Mouse (Mus musculus) heart, postnatal 10 days (tissue): ENCODE measurements around the gene Pde3a. TPM values are rescaled to one million over a fixed set of nuclear protein-coding genes. Genes with fewer than 3 reads are reported as not detected.

ENCODE experiments used
- DNase-seq, 2 experiments: peaks; one replicate each; pipeline ENCODE4 v3.0.0; 2021
- intact Hi-C: fragments of 180-260 bp; cut with DNase I; formaldehyde crosslinking; loops from one replicate; pipeline ENCODE4 v1.15.1; 2025
- total RNA-seq, 2 experiments: library from RNA; stranded (reverse); gene quantifications; 2 replicates each; pipeline ENCODE4 v1.2.3; 2021

Gene Pde3a
- total RNA-seq, 2 experiments from 2014 or later, result 69.9 to 71.6 TPM

DNA sequence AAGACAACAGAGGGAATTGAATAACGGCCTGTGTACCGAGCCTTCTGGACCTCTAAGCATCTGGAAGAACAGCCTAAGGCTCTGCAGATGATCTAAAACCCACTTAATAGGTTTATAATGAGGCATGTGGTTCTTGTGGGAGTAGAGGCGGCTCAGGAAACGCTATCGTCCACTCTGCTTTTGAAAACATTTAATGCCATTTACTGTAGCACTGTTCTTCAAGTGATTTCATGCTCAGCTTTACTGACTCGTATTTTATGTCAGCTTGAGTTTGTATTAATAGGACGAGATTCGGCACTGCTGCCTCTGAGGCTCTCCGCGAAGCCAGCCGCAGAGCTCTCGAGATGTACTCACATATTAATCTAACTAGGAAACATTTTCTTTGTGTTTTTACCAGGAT lies 131.9 kb downstream of the Pde3a start:
- intact Hi-C loops, result no loop called here
- DNase-seq, result no peak

DNA sequence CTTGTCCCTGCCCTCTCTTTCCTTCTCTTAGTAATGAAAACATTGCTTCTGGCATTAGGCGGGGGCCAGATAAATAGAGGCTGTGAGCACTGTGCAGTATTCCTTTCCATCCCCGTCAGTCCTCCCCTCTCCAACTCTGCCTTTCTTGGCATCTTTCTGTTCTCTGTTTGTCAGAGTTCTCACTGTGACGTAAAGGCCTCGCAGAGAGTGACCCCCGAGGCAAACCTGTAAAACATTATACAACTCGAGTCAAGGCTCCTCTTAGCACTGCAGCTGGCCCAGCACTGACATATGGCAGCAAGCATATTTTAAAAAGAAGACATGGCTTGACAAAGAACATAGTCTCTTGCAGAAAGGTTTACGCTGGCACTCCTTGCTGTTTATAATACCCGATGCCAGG lies 132.4 kb downstream of the Pde3a start:
- DNase-seq, result peak; percentile 38 to 47
- intact Hi-C loops, result no loop called here

DNA sequence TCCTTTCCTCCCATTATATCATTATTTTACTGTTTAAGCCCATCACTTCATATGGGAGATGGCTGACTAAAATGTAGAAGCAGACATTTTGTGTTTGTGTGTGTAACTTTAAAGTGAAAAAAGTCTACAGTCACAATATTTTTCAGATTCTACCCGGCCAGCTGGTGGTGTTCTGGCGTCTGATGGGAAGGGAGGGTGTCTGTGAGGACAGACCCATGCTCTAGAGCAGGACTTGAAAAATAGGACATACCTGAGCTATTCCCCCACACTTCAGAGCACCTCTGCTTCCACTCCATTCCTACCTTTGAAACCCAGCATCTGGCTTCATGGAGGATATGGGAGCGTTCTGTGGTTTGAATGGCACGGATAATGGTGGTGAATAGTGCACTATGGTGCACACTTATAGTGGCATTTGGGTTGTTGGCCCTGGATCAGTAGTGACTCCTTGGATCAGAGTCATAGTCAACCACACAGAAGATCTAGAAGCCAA lies 132.9 kb downstream of the Pde3a start:
- no peak for DNase-seq
- intact Hi-C loops, result no loop called here

DNA sequence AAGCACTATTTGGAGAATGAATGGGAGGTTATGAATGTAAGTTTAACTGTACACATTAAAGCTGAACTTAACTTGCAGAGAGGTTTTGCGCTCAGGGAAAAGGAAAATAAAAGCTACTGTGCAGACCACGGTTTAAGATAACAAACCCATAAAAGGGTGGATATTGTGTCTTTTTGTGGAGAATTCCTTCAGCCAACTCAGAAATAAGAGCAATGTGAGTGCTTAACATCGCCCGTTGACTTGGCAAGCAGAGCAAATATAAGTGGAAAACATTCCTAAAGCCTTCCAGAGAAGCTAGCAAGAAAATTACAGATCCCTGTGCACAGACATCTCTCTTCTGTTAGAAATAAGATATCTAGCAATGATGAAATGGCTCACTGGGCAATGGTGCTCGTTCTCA lies 139.0 kb downstream of the Pde3a start:
- DNase-seq, result no peak
- intact Hi-C loops, result no loop called here

DNA sequence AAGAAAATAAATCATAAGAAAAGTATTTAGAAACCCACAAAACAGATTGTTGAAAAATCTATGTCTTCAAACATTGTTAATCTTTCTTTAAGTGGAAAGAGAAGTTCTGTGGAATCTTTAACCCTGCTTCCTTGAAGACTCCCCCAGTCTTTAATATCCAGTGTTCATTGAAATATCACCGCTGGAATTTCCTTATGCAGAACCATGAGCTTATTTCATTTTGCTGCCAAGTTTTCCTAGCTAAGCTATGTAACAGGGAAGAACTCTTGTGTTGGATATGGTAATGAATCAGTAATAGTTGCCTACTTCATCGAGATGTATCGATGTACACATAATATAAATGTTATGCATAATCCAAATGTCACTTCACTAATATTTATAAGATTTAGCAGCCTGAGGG lies 146.9 kb downstream of the Pde3a start:
- DNase-seq, result no peak
- intact Hi-C loops, result no loop called here

DNA sequence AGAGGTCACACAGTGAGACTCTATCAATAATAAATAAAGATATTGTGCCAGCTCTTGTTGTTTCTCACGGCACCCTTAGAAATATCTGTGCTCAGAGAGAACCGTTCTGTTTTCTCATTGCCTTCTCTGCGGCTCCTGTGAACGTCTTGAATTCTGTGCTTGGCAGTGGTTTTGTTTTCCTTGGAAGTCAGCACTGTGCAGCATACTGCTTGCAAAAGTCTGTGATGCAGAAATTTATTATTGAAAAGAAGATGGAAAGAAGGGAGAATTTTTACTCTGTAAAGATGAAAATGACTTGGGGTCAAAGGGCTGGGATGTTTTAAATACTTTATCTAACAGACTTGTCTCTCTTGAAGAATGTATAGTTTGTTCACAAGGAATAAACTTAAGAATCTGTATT lies 150.3 kb downstream of the Pde3a start:
- intact Hi-C loops, result no loop called here
- peak; percentile 74 for DNase-seq

DNA sequence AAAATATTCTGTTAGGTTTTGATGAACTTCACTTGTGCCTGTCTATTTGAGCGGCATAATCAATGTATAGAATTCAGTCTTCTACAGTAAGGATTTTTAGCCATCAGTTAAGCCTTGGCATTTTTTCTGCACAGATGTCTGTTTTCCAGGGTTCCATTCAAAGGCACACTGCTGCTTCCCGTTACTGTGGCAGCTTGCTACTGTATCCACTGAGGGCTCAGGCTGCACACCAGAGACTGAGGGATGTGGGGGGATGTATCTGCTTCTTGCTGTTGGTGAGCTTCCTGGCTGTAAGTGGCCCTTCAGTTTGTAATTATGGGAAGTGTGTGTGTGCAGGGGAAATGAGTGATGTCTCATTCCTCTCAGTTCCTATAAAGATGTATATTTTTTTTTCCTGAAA lies 154.9 kb downstream of the Pde3a start:
- intact Hi-C loops, result no loop called here
- no peak for DNase-seq

DNA sequence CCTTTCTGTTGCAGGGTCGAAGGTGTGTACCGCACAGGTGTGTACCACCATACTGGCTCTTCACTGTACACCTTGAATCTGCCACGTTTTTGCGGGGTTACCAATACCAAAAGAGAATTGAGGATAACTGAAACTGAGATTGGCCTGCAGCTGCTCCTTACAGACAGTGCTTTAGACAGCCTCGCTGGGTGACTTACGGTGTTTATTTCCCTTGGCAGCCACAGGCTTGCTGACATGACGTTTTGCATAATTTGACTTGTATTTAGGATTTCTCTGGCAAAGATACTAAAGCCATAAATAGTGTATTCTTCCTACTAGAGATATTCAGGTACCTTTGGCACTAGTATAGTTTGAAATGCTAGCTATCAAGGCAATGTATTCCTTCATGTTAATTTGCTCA lies 155.6 kb downstream of the Pde3a start:
- intact Hi-C loops, result no loop called here
- no peak for DNase-seq

DNA sequence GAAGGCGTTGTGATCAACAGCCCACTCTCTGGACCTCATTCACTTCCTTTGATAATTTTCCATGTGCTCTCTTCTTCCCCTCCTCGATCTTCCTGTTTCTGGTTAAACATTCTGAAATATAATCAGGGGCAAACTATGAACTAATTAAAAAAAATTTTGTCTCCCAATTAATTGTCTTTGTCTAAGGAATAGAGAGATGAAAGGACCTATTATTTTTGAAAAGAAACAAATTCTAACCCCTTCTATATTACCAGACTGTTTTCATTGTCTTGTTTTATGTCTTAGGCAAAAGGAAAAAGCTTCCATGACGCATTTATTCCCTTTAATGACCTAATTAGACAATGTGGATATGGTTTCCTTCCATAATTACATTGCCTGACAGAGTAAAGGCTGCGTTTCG lies 156.4 kb downstream of the Pde3a start:
- intact Hi-C loops, result no loop called here
- no peak for DNase-seq

DNA sequence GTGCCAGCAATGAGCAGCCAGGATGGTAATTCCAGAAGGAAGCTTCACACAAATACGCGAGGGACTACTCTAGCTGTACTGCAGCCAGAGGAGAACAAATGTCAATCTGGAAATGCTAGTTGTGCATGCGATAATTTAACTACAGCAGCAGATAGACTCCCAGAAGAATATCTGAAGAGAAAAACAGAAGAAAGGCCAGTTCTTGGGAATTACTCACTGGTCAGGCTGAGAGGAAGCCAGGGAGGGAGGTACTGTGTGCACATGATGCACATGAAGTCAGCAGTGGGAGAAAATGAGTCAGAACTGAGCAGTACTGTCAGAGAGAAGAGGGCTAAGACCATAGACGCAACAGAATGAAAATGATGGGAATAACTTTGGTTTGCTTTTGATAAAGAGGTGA lies 159.7 kb downstream of the Pde3a start:
- intact Hi-C loops, result no loop called here
- DNase-seq, result peak in 1 of 2 experiments; percentile 44

DNA sequence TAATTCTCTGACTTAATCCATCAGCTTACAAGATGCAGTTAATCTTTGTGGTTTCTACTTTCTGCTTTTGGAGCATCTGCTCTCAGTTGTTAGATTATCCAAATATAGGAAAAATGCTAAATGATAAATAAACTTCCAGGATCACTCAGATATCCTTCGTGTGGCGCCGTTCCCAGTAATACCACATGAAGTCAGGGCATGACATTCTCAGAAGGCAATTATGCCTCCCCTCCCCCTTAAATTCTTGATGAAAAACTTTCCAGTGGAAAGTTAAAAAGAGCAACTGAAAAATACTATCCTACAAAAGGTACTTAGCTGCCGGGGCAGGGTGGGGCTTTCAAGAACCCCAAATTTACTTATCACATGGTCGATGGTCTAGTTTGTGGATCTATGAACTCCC lies 161.8 kb downstream of the Pde3a start:
- intact Hi-C loops, result no loop called here
- DNase-seq, result no peak

DNA sequence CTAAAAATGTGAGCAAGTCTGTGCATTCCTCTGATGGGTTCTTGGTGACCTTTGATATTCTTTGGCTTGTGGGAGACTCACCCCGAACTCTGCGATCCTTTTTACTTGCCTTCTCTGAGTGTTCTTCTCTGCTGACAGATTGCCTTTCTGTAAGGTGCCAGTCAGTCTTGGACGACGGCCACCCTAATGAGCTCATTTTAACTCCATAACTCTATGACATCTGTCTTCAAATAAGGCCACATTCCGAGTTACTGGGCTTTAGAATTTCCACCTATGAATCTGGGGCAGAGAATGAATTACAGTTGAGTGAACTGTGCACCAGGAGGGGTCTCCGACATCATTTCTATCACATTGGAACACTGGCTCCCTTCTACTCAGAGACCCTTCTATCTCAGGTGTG lies 176.0 kb downstream of the Pde3a start:
- peak; percentile 59 to 63 for DNase-seq
- intact Hi-C loops, result loop anchor here (5.0 kb wide), 1 partner anchor 163 kb away; no protein-coding TSS in a partner anchor

DNA sequence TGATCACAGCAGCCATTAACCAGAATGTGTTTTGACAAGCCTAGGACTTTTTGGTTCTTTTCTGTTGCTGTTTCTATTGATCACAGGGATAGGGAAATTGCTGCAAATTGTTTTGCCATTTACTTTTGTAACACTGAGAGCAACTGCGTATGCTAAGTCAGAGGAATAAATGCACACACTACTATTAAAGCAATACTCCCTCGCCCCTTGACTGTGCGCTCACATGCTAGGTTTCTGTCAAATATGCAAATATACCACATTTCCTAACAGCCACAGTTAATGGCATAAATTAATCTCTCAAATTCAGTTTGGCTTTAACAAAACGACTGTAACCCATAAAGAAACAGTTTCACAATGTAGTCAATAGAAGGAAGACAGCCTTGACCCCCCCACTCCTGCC lies 179.5 kb downstream of the Pde3a start:
- intact Hi-C loops, result loop anchor here (5.0 kb wide), 1 partner anchor 166 kb away; no protein-coding TSS in a partner anchor
- no peak for DNase-seq

DNA sequence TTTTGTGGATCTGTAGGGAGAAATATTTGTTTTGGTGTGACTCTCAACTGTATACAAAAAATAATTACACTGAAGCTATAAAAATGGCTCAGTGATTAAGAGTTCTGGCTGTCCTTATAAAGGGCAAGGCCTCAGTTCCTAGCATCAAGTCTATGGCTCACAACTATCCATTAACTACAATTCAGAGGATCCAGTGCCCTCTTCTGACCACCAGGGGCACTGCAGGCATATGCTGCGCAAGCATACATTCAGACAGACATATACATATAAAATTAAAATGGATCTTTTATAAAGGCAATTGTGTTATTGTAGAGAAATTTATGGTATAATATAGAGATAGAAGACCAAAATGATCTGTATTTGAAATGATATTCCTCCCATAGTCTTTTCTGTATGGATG lies 181.1 kb downstream of the Pde3a start:
- intact Hi-C loops, result no loop called here
- DNase-seq, result no peak

DNA sequence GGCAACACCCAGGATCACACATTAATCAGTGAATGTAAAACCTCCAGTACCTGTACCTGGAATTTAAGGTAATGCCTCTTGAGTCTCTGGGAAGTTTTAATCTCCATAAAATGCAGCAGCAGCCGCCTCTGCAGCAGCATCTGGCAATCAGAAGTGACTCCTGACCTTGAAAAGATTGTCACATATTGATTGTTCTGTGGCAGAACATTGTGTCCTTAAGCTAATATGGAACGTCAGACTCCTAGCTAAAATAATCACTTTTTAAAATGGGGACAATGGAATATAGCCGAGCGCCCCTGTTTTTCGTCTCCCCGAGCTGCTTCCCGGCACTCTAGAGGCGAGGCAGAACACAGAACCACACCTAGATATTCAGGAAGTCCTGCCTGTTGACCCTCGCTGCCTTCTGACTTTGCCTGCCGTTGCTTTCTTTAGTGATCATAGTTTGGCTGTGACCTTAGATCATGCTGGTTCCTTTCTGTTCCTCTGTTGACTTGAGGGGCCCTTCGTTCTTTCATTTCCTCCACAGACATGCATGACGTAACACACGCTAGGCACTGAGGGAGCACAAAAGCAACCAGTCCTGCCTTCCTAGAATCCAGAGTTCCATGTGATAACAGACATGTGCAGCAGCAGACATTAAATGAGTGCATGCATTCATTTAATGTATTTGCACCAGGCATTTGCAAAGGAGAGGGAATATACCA lies 183.4 kb downstream of the Pde3a start:
- intact Hi-C loops, result no loop called here
- DNase-seq, result no peak

DNA sequence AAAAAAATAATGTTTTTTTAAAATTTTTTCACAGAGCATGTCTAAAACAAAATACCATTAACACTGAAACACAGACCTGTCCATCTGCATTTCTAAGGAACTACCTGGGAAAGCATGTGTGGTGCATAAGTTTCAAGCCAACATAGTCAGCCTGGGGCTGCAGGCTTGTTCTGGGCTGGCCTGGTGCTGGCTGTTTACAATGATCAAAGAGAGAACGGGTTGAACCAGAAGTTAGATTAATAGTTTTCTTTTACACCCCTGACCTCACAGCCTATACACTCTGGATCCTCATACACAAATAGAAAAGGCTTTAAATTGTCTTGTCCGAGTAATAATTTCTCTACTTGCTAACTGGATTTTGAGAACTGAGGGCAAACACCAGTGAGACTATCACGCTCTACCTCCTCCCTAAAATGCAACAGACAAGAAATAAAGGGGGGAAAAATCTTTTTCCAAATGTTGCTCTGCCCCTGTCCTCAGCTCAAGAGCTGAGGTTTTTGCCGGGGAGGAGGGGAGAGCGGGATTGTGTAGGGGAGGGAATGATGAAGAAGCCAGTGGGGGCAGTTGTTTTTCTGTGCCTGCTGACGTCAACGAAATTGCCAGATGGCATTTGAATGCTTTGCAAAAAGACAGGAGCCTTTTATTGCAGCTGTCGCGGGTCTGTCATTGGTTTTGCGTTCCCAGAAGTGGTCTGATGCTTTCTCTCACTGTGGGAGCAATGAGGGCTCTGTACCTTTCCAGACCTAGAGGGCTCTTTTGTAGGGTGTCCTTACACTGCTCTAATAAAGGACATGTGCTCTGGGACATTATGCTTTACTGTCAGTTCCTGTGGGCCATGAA lies 185.1 kb downstream of the Pde3a start:
- intact Hi-C loops, result no loop called here
- DNase-seq, result no peak

DNA sequence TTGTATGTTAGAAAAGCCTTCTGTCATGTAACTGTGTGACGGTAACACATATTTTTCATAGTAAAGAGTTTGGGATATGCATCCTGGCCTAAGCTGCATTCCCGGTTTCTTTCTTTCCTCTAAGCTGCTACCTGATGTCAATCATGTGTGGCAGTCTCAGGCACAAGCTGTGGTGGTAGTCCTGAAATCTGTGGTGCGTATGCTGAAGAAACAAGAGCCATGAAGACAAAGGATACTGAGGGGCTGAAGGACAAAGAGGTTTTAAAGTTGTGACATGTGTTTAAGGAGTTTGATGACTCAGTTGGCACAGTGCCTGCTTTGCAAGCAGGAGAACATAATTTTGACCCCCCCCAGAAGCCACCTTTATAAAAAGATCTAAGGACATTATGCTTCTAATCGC lies 186.1 kb downstream of the Pde3a start:
- intact Hi-C loops, result no loop called here

DNA sequence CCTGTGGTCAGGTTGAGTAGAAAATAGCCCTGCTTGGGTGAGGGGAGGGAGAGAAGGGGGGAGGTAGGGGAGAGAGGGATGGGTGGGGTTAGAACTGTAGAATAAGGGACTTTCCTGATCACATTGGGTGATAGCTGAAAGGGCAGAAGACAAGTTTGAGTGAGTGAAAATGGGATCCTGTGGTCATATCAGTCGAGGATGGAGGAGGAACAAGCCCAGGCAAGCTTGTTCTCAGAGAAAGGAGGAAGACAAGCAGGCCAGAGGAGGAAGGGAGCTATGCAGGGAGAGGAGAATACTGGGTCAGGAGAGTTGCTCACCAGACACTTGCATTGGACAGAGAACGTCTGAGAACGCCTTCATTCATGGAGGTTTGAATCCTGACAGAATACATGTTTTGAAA lies 190.9 kb downstream of the Pde3a start:
- intact Hi-C loops, result loop anchor here (5.0 kb wide), 2 partner anchors 108 to 178 kb away; no protein-coding TSS in a partner anchor
- no peak for DNase-seq

More for the DNA sequence above, 186.1 kb downstream of the Pde3a start:
- no peak for DNase-seq

DNA sequence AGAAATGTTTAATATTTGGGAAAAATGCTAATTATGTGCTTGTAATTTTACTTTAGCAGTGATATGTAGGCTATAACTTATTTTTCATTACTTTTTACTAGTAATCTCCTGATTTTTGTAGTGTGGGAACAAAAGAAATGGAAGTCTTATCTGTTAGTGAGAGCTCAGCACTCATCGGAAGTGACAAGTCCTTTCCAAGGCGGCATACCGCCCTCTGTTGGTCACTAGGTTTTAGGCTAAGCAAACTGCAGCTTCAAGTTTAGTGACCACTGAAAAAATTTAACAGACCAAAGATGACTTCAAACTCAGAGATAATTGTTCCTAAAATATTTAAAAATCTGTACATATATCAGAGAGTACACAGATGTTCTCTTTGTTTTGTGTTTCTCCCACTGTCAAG lies 198.5 kb downstream of the Pde3a start:
- peak; percentile 84 to 87 for DNase-seq
- intact Hi-C loops, result loop anchor here (1.0 to 5.0 kb wide), 3 partner anchors 73 to 680 kb away; no protein-coding TSS in a partner anchor

DNA sequence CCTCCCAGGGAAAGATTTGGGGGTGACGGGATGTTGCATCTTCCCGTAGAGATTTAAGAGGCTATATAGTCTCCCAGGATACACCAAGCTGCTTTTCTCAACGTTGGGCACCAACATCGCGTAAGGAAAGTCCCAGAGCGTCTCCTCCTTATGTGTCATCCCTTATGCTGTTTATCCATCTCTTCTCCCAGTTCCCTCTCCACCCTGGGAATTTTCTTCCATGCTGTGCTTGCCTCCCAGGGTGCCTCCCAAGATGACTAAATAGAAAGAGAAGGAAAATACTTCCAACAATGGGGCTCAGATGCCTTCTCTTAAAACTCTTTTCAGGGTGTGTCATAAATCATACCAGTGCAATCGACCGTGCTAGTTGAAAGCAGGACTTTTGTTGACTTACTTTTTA lies 199.8 kb downstream of the Pde3a start:
- no peak for DNase-seq

DNA sequence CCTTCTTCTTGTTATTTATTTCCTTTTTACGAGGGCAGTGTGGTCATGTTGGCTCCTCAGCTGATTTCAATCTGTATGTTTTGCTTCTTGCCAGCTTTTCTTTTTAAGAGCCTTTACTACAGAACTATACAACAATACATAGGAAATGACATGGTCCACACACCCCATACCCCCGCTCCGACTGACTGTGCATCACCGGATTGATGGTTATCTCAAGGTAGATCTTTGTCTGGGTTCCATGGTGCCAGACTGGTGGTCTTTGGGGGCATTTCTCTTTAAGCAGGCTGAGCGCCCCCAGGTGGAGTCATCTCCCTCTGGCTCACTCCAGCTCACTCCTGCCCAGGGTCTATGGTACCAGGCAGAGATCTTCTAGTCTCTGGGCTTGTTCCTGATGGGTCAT lies 206.3 kb downstream of the Pde3a start:
- no peak for DNase-seq
- intact Hi-C loops, result loop anchor here (10.0 kb wide), 1 partner anchor 291 kb away; no protein-coding TSS in a partner anchor

More for the DNA sequence above, 199.8 kb downstream of the Pde3a start:
- intact Hi-C loops, result loop anchor here (5.0 kb wide), 1 partner anchor 682 kb away; no protein-coding TSS in a partner anchor
